ENCODE assay signal across 14 mouse cellular contexts in genomic region chr4:142770177-142770576, GRCm38 (mm10).
DNase-seq lines count a peak whose midpoint lies in the region; ATAC-seq and TF ChIP-seq lines count a peak whose summit lies in the region.
"Had no signal": no experiment of that assay in that cellular context is flagged by ENCODE, and none has a peak within 500 bp of the region (broad histone marks: within the 10 kb centered on the region; RNA-seq: fewer than 3 reads in every experiment).

No protein-coding gene starts in this region.

- H3K9me3 ChIP-seq in kidney, postnatal 0 days (replicated peaks; ENCODE audit: low read length) = no peaks in the 10 kb centered on the region
- H3K9me3 ChIP-seq in kidney, embryonic 15.5 days (replicated peaks) = no peaks in the 10 kb centered on the region
- H3K9me3 ChIP-seq in embryonic facial prominence, embryonic 14.5 days (ENCODE audit: control insufficient read depth, low read length) = no peaks in the 10 kb centered on the region
- no peaks in the 10 kb centered on the region for H3K9me3 ChIP-seq in limb, embryonic 10.5 days (replicated peaks)
- H3K9me3 ChIP-seq in neural tube, embryonic 13.5 days = 0 out of 2 replicates have a peak, but pooled peaks cover 2% of the 10 kb centered on the region
- H3K9me3 ChIP-seq: limb, embryonic 15.5 days had no signal

- TF ChIP-seq CTCF in kidney, postnatal 0 days (IDR thresholded peaks at IDR 0.05; ENCODE audit: low read depth) = no peak
- no peak for TF ChIP-seq CTCF in cerebellum, adult 2 months (IDR thresholded peaks at IDR 0.05; ENCODE audit: borderline replicate concordance, insufficient read depth, low read depth, low read length)

- ATAC-seq in kidney, postnatal 0 days (replicated peaks; ENCODE audit: low FRiP score, low read depth) = no peak
- ATAC-seq in kidney, embryonic 15.5 days (replicated peaks; ENCODE audit: low FRiP score) = no peak
- ATAC-seq in embryonic facial prominence, embryonic 14.5 days (ENCODE audit: low read depth) = peak; percentile 37
- ATAC-seq in neural tube, embryonic 13.5 days (ENCODE audit: low read depth) = no peak
- no peak for ATAC-seq in erythroblast, adult 5-6 weeks (replicated peaks; ENCODE audit: low FRiP score, poor library complexity, severe bottlenecking)

- peaks cover 17% of the 10 kb centered on the region; the same call in 1 of the 2 replicates for H3K4me1 ChIP-seq in kidney, postnatal 0 days (replicated peaks; ENCODE audit: insufficient read depth, low read length)
- H3K4me1 ChIP-seq in kidney, embryonic 15.5 days = peaks cover 41% of the 10 kb centered on the region
- peaks cover 25% of the 10 kb centered on the region; the same call in 1 of the 2 replicates for H3K4me1 ChIP-seq in embryonic facial prominence, embryonic 14.5 days (ENCODE audit: control insufficient read depth, insufficient read depth, low read length)
- H3K4me1 ChIP-seq in limb, embryonic 10.5 days = peaks cover 58% of the 10 kb centered on the region
- H3K4me1 ChIP-seq in neural tube, embryonic 13.5 days (replicated peaks) = peaks cover 44% of the 10 kb centered on the region
- peaks cover 30% of the 10 kb centered on the region; the same call in 1 of the 2 replicates for H3K4me1 ChIP-seq in cerebellum, adult 2 months (ENCODE audit: control insufficient read depth, insufficient read depth, low read length)

- 13% methylated on average over 8 of the region's 8 CpGs for WGBS in kidney, postnatal 0 days
- WGBS in kidney, embryonic 15.5 days = 12% methylated on average over 8 of the region's 8 CpGs
- 9% methylated on average over 8 of the region's 8 CpGs for WGBS in embryonic facial prominence, embryonic 14.5 days
- WGBS in limb, embryonic 10.5 days = 7% methylated on average over 8 of the region's 8 CpGs
- 2% methylated on average over 8 of the region's 8 CpGs for WGBS in neural tube, embryonic 13.5 days
- WGBS in cerebellum, adult 2 months = 66% methylated on average over 8 of the region's 8 CpGs

- H3K4me3 ChIP-seq in kidney, postnatal 0 days (replicated peaks; ENCODE audit: low read depth, low read length) = no peak overlapping the region
- H3K4me3 ChIP-seq in kidney, embryonic 15.5 days (replicated peaks) = no peak overlapping the region
- H3K4me3 ChIP-seq in embryonic facial prominence, embryonic 14.5 days (ENCODE audit: low read depth, low read length) = no peak overlapping the region
- no peak overlapping the region for H3K4me3 ChIP-seq in limb, embryonic 10.5 days
- no peak overlapping the region for H3K4me3 ChIP-seq in neural tube, embryonic 13.5 days
- H3K4me3 ChIP-seq in cerebellum, adult 2 months (replicated peaks; ENCODE audit: insufficient read depth, low read depth, low read length) = no peak overlapping the region
- H3K4me3 ChIP-seq: limb, embryonic 15.5 days had no signal

- H3K36me3 ChIP-seq in kidney, postnatal 0 days (ENCODE audit: insufficient read depth, low read length) = no peaks in the 10 kb centered on the region
- H3K36me3 ChIP-seq in kidney, embryonic 15.5 days = no peaks in the 10 kb centered on the region
- H3K36me3 ChIP-seq in embryonic facial prominence, embryonic 14.5 days (ENCODE audit: control insufficient read depth, insufficient read depth, low read length) = no peaks in the 10 kb centered on the region
- no peaks in the 10 kb centered on the region for H3K36me3 ChIP-seq in limb, embryonic 10.5 days
- no peaks in the 10 kb centered on the region for H3K36me3 ChIP-seq in neural tube, embryonic 13.5 days
- H3K36me3 ChIP-seq: limb, embryonic 15.5 days had no signal

- no peak overlapping the region for H3K4me2 ChIP-seq in kidney, postnatal 0 days (ENCODE audit: low read length)
- no peak overlapping the region for H3K4me2 ChIP-seq in kidney, embryonic 15.5 days
- no peak overlapping the region for H3K4me2 ChIP-seq in embryonic facial prominence, embryonic 14.5 days (ENCODE audit: low read depth, low read length)
- 0 out of 2 replicates have a peak overlapping the region, but pooled peaks have one; percentile 3 for H3K4me2 ChIP-seq in neural tube, embryonic 13.5 days
- H3K4me2 ChIP-seq: limb, embryonic 15.5 days had no signal

- no peak overlapping the region for H3K27ac ChIP-seq in kidney, postnatal 0 days
- H3K27ac ChIP-seq in kidney, embryonic 15.5 days = no peak overlapping the region
- H3K27ac ChIP-seq in embryonic facial prominence, embryonic 14.5 days (replicated peaks; ENCODE audit: low read depth, low read length) = no peak overlapping the region
- H3K27ac ChIP-seq in limb, embryonic 10.5 days = peak overlapping the region; percentile 36; the same call in 1 of the 2 replicates
- no peak overlapping the region for H3K27ac ChIP-seq in neural tube, embryonic 13.5 days (replicated peaks)
- H3K27ac ChIP-seq in cerebellum, adult 2 months (ENCODE audit: insufficient read depth, low read length) = no peak overlapping the region
- H3K27ac ChIP-seq: limb, embryonic 15.5 days had no signal

- H3K9ac ChIP-seq in kidney, postnatal 0 days (ENCODE audit: low read depth, low read length) = no peak overlapping the region
- no peak overlapping the region for H3K9ac ChIP-seq in kidney, embryonic 15.5 days
- 0 out of 2 replicates have a peak overlapping the region, but pooled peaks have one; percentile 19 for H3K9ac ChIP-seq in embryonic facial prominence, embryonic 14.5 days (ENCODE audit: low read depth, low read length)
- H3K9ac ChIP-seq in neural tube, embryonic 13.5 days = 0 out of 2 replicates have a peak overlapping the region, but pooled peaks have one; percentile 34
- H3K9ac ChIP-seq: limb, embryonic 15.5 days had no signal

- DNase-seq in kidney, postnatal 0 days (ENCODE audit: low spot score) = peak; percentile 16
- DNase-seq in embryonic facial prominence, embryonic 14.5 days (ENCODE audit: low spot score) = peak; percentile 59
- DNase-seq in limb, embryonic 10.5 days (ENCODE audit: low spot score) = peak; percentile 42
- DNase-seq in cerebellum, adult 9-11 months = no peak
- no peak for DNase-seq in cerebellum, adult 2 months
- DNase-seq: cerebellum, postnatal 36 days; heart, postnatal 14 days; kidney, adult 18-20 months; layer of hippocampus, adult 9-11 months; thymus, postnatal 25 days had no signal

- no peak for TF ChIP-seq POLR2A in cerebellum, adult 2 months (IDR thresholded peaks at IDR 0.05; ENCODE audit: borderline replicate concordance, insufficient read depth, low read length)

- H3K27me3 ChIP-seq in kidney, postnatal 0 days (ENCODE audit: insufficient read depth, low read length) = no peaks in the 10 kb centered on the region
- peaks cover 7% of the 10 kb centered on the region for H3K27me3 ChIP-seq in kidney, embryonic 15.5 days
- H3K27me3 ChIP-seq in embryonic facial prominence, embryonic 14.5 days (replicated peaks; ENCODE audit: control insufficient read depth, insufficient read depth, low read length) = no peaks in the 10 kb centered on the region
- peaks cover 14% of the 10 kb centered on the region; the same call in 1 of the 2 replicates for H3K27me3 ChIP-seq in limb, embryonic 10.5 days (ENCODE audit: low read depth, poor library complexity, severe bottlenecking)
- H3K27me3 ChIP-seq in neural tube, embryonic 13.5 days = peaks cover 38% of the 10 kb centered on the region
- H3K27me3 ChIP-seq in cerebellum, adult 2 months (ENCODE audit: control insufficient read depth, insufficient read depth, low read length) = no peaks in the 10 kb centered on the region

Comparison
In these comparisons a context has a peak if more than half of its experiments do, and no peak if none do; other contexts are left out.
1. DNase-seq: peak in kidney, postnatal 0 days (single experiment), embryonic facial prominence, embryonic 14.5 days (single experiment) and limb, embryonic 10.5 days (single experiment); none in cerebellum, adult 9-11 months (single experiment) and cerebellum, adult 2 months (0 of 2).
2. H3K9ac ChIP-seq: peak in embryonic facial prominence, embryonic 14.5 days (single experiment) and neural tube, embryonic 13.5 days (single experiment); none in kidney, postnatal 0 days (single experiment) and kidney, embryonic 15.5 days (single experiment).